Mouse (Mus musculus) G1E (cell line): ENCODE results near the gene Hectd4.

ENCODE experiments used
- CTCF ChIP-seq: IDR thresholded peaks from 2 replicates; pipeline ENCODE4 v1.5.1; 2012; ENCODE audit warnings: low read depth, low read length, inconsistent platforms, mixed read lengths
- GATA1 ChIP-seq: IDR thresholded peaks from 2 replicates; pipeline ENCODE4 v1.6.1; 2012; ENCODE audit warnings: borderline replicate concordance, low read length, inconsistent platforms, mixed read lengths
- POLR2AphosphoS5 ChIP-seq: IDR thresholded peaks from 2 replicates; pipeline ENCODE4 v1.6.1; 2012; ENCODE audit warnings: low read depth, low read length, inconsistent platforms; ENCODE audit not compliant: insufficient replicate concordance
- TAL1 ChIP-seq: conservative IDR thresholded peaks from 2 replicates; pipeline ENCODE4 v1.6.1; 2012; ENCODE audit warnings: low read depth, low read length, inconsistent platforms, mixed read lengths

GRCm38 (mm10) chr5:121280456-121280855 lies 60.4 kb downstream of the Hectd4 start:
- no peak for TF ChIP-seq CTCF
- no peak for TF ChIP-seq GATA1
- no peak for TF ChIP-seq TAL1
- no peak for TF ChIP-seq POLR2AphosphoS5
